Mouse (Mus musculus) bone marrow, adult 2 months (tissue): ENCODE measurements around the gene Elp4. TPM values are rescaled to one million over a fixed set of nuclear protein-coding genes. Genes with fewer than 3 reads are reported as not detected.

ENCODE experiments used
- H3K27ac ChIP-seq: fragments of 200-500 bp; 2 replicates; pipeline ENCODE4 v1.5.1; 2012; ENCODE audit warnings: low read depth, mild to moderate bottlenecking, control low read depth, inconsistent platforms, low read length; ENCODE audit not compliant: control insufficient read depth, poor library complexity, insufficient read depth
- H3K4me1 ChIP-seq: fragments of 200-500 bp; 2 replicates; pipeline ENCODE4 v1.6.1; 2011; ENCODE audit warnings: low read length; ENCODE audit not compliant: control insufficient read depth, insufficient read depth
- H3K4me3 ChIP-seq: fragments of 200-500 bp; replicated peaks from 2 replicates; pipeline ENCODE3; 2011; ENCODE audit warnings: mild to moderate bottlenecking, low read depth, low read length, control low read depth; ENCODE audit not compliant: control insufficient read depth
- CTCF ChIP-seq: fragments of 200-500 bp; IDR thresholded peaks from 2 replicates; pipeline ENCODE4 v1.5.1; 2011; ENCODE audit warnings: low read length, control low read depth; ENCODE audit not compliant: control insufficient read depth, insufficient read depth
- POLR2A ChIP-seq: fragments of 200-500 bp; IDR thresholded peaks from 2 replicates; pipeline ENCODE4 v1.6.1; 2011; ENCODE audit warnings: low read depth, mild to moderate bottlenecking, control low read depth, low read length, borderline replicate concordance; ENCODE audit not compliant: control insufficient read depth
- WGBS: fragments of 180-500 bp; shearing (Covaris S2); methylation state at CpG from one replicate; pipeline ENCODE4 v1.1.7; 2018; 5-methylcytosine and 5-hydroxymethylcytosine counted together
- polyA plus RNA-seq: library from polyadenylated mRNA; stranded (reverse); fragments of >200 nt; gene quantifications from 2 replicates; pipeline ENCODE4 v1.2.4, GENCODE M21; 2011; ENCODE audit warnings: low replicate concordance; ENCODE audit not compliant: missing spikeins, insufficient read depth, insufficient read length

Gene Elp4
- polyA plus RNA-seq, 1 experiment, result 6.3 TPM

- 11% methylated on average over 24 of the region's 24 CpGs for WGBS
- no peak overlapping the region for H3K4me3 ChIP-seq
- H3K27ac ChIP-seq, result no peak overlapping the region
- TF ChIP-seq CTCF, result no peak
- TF ChIP-seq POLR2A, result no peak
- H3K4me1 ChIP-seq, result no peaks in the 10 kb centered on the region; the same call in 1 of the 2 replicates
Observed at GRCm38 (mm10) chr2:105680146-105680998, 224.0 kb downstream of the Elp4 start.

DNA sequence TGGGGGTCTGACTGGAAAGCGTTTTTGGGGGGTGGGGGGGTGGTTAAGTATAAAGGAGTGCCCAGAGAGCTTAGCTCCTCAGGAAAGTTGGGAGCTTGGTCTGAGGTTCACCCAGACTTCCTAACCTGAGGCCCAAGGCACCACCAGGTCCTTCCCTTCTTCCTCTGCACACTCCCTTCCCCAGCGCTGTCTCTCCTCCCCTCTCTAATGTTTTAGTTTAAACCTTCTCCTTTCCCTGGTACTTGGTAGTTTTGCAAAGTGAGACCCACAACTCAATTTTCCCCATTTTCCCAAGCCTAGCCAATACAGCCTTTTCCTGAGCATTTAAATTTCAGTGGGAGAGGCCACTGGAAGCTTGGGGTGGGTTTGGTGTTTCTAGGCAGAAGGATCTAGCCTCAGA is 225.0 kb downstream of the Elp4 start:
- Histone ChIP-seq H3K27ac (no peak overlapping the region), H3K4me3 (no peak overlapping the region), H3K4me1 (no peaks in the 10 kb centered on the region; the same call in 1 of the 2 replicates)
- 3% methylated on average over 2 of the region's 2 CpGs for WGBS
- TF ChIP-seq POLR2A (no peak), CTCF (no peak)

GRCm38 (mm10) chr2:105678880-105679321 is 225.5 kb downstream of the Elp4 start:
- WGBS, result 4% methylated on average over 7 of the region's 7 CpGs
- Histone ChIP-seq H3K4me3 (no peak overlapping the region), H3K27ac (no peak overlapping the region), H3K4me1 (no peaks in the 10 kb centered on the region; the same call in 1 of the 2 replicates)
- no peak for TF ChIP-seq POLR2A

DNA sequence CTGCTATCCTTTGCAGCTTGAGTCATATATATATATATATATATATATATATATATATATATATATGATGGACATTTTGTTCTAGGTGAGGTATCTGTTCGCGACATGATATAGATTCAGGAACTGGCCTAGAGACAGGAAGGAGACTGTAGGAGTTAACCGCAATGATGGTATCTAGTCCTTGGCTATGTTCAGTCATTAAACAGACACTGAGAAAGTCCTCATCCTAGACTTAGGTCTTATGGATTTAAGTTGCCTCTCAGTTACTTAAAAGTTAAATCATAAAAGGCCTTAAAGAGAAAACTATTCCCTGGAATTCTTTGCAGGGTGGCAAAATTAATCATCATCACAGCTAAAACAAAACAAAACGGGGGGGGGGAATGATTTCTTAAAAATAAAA is 226.1 kb downstream of the Elp4 start:
- TF ChIP-seq CTCF, result no peak
- TF ChIP-seq POLR2A, result no peak
- Histone ChIP-seq H3K4me1 (no peaks in the 10 kb centered on the region; the same call in 1 of the 2 replicates), H3K27ac (no peak overlapping the region), H3K4me3 (no peak overlapping the region)
- WGBS, result 7% methylated on average over 4 of the region's 4 CpGs

GRCm38 (mm10) chr2:105677434-105678105 is 226.8 kb downstream of the Elp4 start:
- Histone ChIP-seq H3K27ac (no peak overlapping the region), H3K4me3 (no peak overlapping the region), H3K4me1 (no peaks in the 10 kb centered on the region; the same call in 1 of the 2 replicates)
- WGBS, result 8% methylated on average over 11 of the region's 11 CpGs
- TF ChIP-seq CTCF, result no peak
- TF ChIP-seq POLR2A, result no peak

DNA sequence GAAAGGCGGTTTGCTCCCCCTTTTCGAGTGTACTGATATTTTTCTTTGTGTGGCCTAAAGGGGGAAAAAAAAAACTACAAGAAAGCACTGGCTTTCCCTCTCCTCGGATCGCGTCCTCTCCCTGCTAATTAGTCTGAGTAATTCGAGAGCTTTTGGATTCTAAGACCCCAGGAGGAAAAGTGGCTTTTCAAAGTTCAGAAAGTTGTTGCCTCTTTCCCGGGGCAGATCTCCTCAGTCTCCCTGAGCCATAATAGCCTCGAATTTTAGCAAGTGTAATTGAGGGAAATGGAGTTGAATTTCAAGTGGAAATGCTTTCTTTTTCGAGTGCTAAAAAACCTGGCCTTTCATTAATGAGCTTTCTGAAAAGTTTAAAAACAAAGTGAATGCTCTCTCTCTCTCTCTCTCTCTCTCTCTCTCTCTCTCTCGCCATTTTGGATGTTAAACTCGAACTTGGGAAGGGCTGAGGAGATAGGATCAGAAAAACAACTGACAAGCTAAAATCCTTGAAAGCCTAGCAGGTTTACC is 227.4 kb downstream of the Elp4 start:
- no peak for TF ChIP-seq POLR2A
- no peak for TF ChIP-seq CTCF
- no peak overlapping the region for H3K27ac ChIP-seq
- 3% methylated on average over 11 of the region's 11 CpGs for WGBS
- H3K4me3 ChIP-seq, result no peak overlapping the region
- H3K4me1 ChIP-seq, result no peaks in the 10 kb centered on the region; the same call in 1 of the 2 replicates

- H3K4me3 ChIP-seq, result no peak overlapping the region
- H3K27ac ChIP-seq, result no peak overlapping the region
- no peaks in the 10 kb centered on the region; the same call in 1 of the 2 replicates for H3K4me1 ChIP-seq
- TF ChIP-seq CTCF, result no peak
- TF ChIP-seq POLR2A, result no peak
- 1% methylated on average over 77 of the region's 77 CpGs for WGBS
Observed at GRCm38 (mm10) chr2:105676080-105676908, 228.1 kb downstream of the Elp4 start.

- no peak for TF ChIP-seq CTCF
- TF ChIP-seq POLR2A, result no peak
- no peak overlapping the region for H3K27ac ChIP-seq
- H3K4me1 ChIP-seq, result no peaks in the 10 kb centered on the region; the same call in 1 of the 2 replicates
- 2% methylated on average over 11 of the region's 11 CpGs for WGBS
- H3K4me3 ChIP-seq, result no peak overlapping the region
Observed at GRCm38 (mm10) chr2:105675730-105676079, 228.7 kb downstream of the Elp4 start.
